Mouse (Mus musculus): ENCODE measurements around the gene Zbtb9. TPM values are rescaled to one million over a fixed set of nuclear protein-coding genes. Genes with fewer than 3 reads are reported as not detected.

The Zbtb9 gene
- total RNA-seq, 1 experiment, result 8.2 TPM

- no peak for DNase-seq (ENCODE audit: low read depth, low spot score)
- in situ Hi-C loops (cut with MboI; ENCODE audit: low sequenced_read_pairs in 2 of 2, unreplicated experiment in 2 of 2), result no loop called here
- H3K4me3 ChIP-seq (ENCODE audit: insufficient read depth in 1 of 2, low read depth in 1 of 2, low read length in 2 of 2, poor library complexity in 1 of 2, severe bottlenecking in 1 of 2), result peak overlapping the region in 1 of 2 experiments; percentile 44; a peak in 2 of 4 replicates
- H3K36me3 ChIP-seq (ENCODE audit: control insufficient read depth, insufficient read depth, low read length, poor library complexity, severe bottlenecking), result no peaks in the 10 kb centered on the region
- peak overlapping the region; percentile 71; the same call in 1 of the 2 replicates for H3K9ac ChIP-seq (ENCODE audit: insufficient read depth, low read depth, low read length, poor library complexity, severe bottlenecking)
- peak overlapping the region; percentile 88 for H3K27ac ChIP-seq (ENCODE audit: insufficient read depth, low read depth, low read length, poor library complexity, severe bottlenecking)
- TF ChIP-seq ZC3H11A (IDR thresholded peaks at IDR 0.05; ENCODE audit: borderline replicate concordance, low read depth, low read length) (0 out of 2 replicates have a peak, but pooled peaks have one; percentile 16), CHD2 (IDR thresholded peaks at IDR 0.05; ENCODE audit: low read depth, low read length) (no peak)
- peaks cover 7 to 49% of the 10 kb centered on the region in 2 experiments; a peak in 3 of 4 replicates for H3K4me1 ChIP-seq (ENCODE audit: control insufficient read depth in 2 of 2, insufficient read depth in 2 of 2, low read length in 2 of 2, poor library complexity in 1 of 2)
- H3K9me3 ChIP-seq (ENCODE audit: control insufficient read depth, insufficient read depth, low read depth, low read length), result no peaks in the 10 kb centered on the region
Observed at GRCm38 (mm10) chr17:27047762-27048444, 74.9 kb downstream of the Zbtb9 start.

GRCm38 (mm10) chr17:27048445-27049239 is 75.7 kb downstream of the Zbtb9 start:
- no peak for DNase-seq (ENCODE audit: low read depth, low spot score)
- Histone ChIP-seq H3K9me3 (ENCODE audit: control insufficient read depth, insufficient read depth, low read depth, low read length) (no peaks in the 10 kb centered on the region), H3K9ac (ENCODE audit: insufficient read depth, low read depth, low read length, poor library complexity, severe bottlenecking) (peak overlapping the region; percentile 71; the same call in 1 of the 2 replicates), H3K27ac (ENCODE audit: insufficient read depth, low read depth, low read length, poor library complexity, severe bottlenecking) (peak overlapping the region; percentile 88), H3K36me3 (ENCODE audit: control insufficient read depth, insufficient read depth, low read length, poor library complexity, severe bottlenecking) (no peaks in the 10 kb centered on the region), H3K4me3 (ENCODE audit: insufficient read depth in 1 of 2, low read depth in 1 of 2, low read length in 2 of 2, poor library complexity in 1 of 2, severe bottlenecking in 1 of 2) (peak overlapping the region in 1 of 2 experiments; percentile 44; a peak in 2 of 4 replicates), H3K4me1 (ENCODE audit: control insufficient read depth in 2 of 2, insufficient read depth in 2 of 2, low read length in 2 of 2, poor library complexity in 1 of 2) (peaks cover 7 to 51% of the 10 kb centered on the region in 2 experiments; a peak in 3 of 4 replicates)
- in situ Hi-C loops (cut with MboI; ENCODE audit: low sequenced_read_pairs in 2 of 2, unreplicated experiment in 2 of 2), result no loop called here
- TF ChIP-seq HCFC1 (IDR thresholded peaks at IDR 0.05; ENCODE audit: borderline replicate concordance, insufficient read depth, low read length) (no peak), ZC3H11A (IDR thresholded peaks at IDR 0.05; ENCODE audit: borderline replicate concordance, low read depth, low read length) (no peak), ZNF384 (IDR thresholded peaks at IDR 0.05; ENCODE audit: low read depth, low read length) (no peak), CHD2 (IDR thresholded peaks at IDR 0.05; ENCODE audit: low read depth, low read length) (no peak), MAFK (IDR thresholded peaks at IDR 0.05; ENCODE audit: insufficient read depth, low read depth, low read length) (no peak)

- Histone ChIP-seq H3K27ac (ENCODE audit: insufficient read depth, low read depth, low read length, poor library complexity, severe bottlenecking) (peak overlapping the region; percentile 27; the same call in 1 of the 2 replicates), H3K36me3 (ENCODE audit: control insufficient read depth, insufficient read depth, low read length, poor library complexity, severe bottlenecking) (no peaks in the 10 kb centered on the region), H3K9ac (ENCODE audit: insufficient read depth, low read depth, low read length, poor library complexity, severe bottlenecking) (peak overlapping the region; percentile 42; the same call in 1 of the 2 replicates), H3K4me3 (ENCODE audit: insufficient read depth in 1 of 2, low read depth in 1 of 2, low read length in 2 of 2, poor library complexity in 1 of 2, severe bottlenecking in 1 of 2) (no peak overlapping the region), H3K4me1 (ENCODE audit: control insufficient read depth in 2 of 2, insufficient read depth in 2 of 2, low read length in 2 of 2, poor library complexity in 1 of 2) (peaks cover 7 to 40% of the 10 kb centered on the region in 2 experiments; a peak in 3 of 4 replicates), H3K9me3 (ENCODE audit: control insufficient read depth, insufficient read depth, low read depth, low read length) (no peaks in the 10 kb centered on the region)
- in situ Hi-C loops (cut with MboI; ENCODE audit: low sequenced_read_pairs in 2 of 2, unreplicated experiment in 2 of 2), result no loop called here
- TF ChIP-seq MAFK (IDR thresholded peaks at IDR 0.05; ENCODE audit: insufficient read depth, low read depth, low read length), result no peak
- no peak for TF ChIP-seq CHD2 (IDR thresholded peaks at IDR 0.05; ENCODE audit: low read depth, low read length)
- no peak for TF ChIP-seq ZNF384 (IDR thresholded peaks at IDR 0.05; ENCODE audit: low read depth, low read length)
- TF ChIP-seq HCFC1 (IDR thresholded peaks at IDR 0.05; ENCODE audit: borderline replicate concordance, insufficient read depth, low read length), result no peak
- no peak for TF ChIP-seq ZC3H11A (IDR thresholded peaks at IDR 0.05; ENCODE audit: borderline replicate concordance, low read depth, low read length)
- no peak for DNase-seq (ENCODE audit: low read depth, low spot score)
Observed at GRCm38 (mm10) chr17:27050853-27051252, 77.9 kb downstream of the Zbtb9 start.

- Histone ChIP-seq H3K4me3 (ENCODE audit: insufficient read depth in 1 of 2, low read depth in 1 of 2, low read length in 2 of 2, poor library complexity in 1 of 2, severe bottlenecking in 1 of 2) (peak overlapping the region in 1 of 2 experiments; percentile 58; a peak in 2 of 4 replicates), H3K9me3 (ENCODE audit: control insufficient read depth, insufficient read depth, low read depth, low read length) (no peaks in the 10 kb centered on the region), H3K4me1 (ENCODE audit: control insufficient read depth in 2 of 2, insufficient read depth in 2 of 2, low read length in 2 of 2, poor library complexity in 1 of 2) (peaks cover 7 to 40% of the 10 kb centered on the region in 2 experiments; a peak in 3 of 4 replicates), H3K36me3 (ENCODE audit: control insufficient read depth, insufficient read depth, low read length, poor library complexity, severe bottlenecking) (no peaks in the 10 kb centered on the region), H3K9ac (ENCODE audit: insufficient read depth, low read depth, low read length, poor library complexity, severe bottlenecking) (peak overlapping the region; percentile 42; the same call in 1 of the 2 replicates), H3K27ac (ENCODE audit: insufficient read depth, low read depth, low read length, poor library complexity, severe bottlenecking) (peak overlapping the region; percentile 37; the same call in 1 of the 2 replicates)
- no peak for DNase-seq (ENCODE audit: low read depth, low spot score)
- in situ Hi-C loops (cut with MboI; ENCODE audit: low sequenced_read_pairs in 2 of 2, unreplicated experiment in 2 of 2), result no loop called here
- TF ChIP-seq CHD2 (IDR thresholded peaks at IDR 0.05; ENCODE audit: low read depth, low read length), result no peak
- TF ChIP-seq ZC3H11A (IDR thresholded peaks at IDR 0.05; ENCODE audit: borderline replicate concordance, low read depth, low read length), result no peak
- TF ChIP-seq HCFC1 (IDR thresholded peaks at IDR 0.05; ENCODE audit: borderline replicate concordance, insufficient read depth, low read length), result no peak
- TF ChIP-seq MAFK (IDR thresholded peaks at IDR 0.05; ENCODE audit: insufficient read depth, low read depth, low read length), result no peak
- no peak for TF ChIP-seq ZNF384 (IDR thresholded peaks at IDR 0.05; ENCODE audit: low read depth, low read length)
Observed at GRCm38 (mm10) chr17:27051514-27051913, 78.5 kb downstream of the Zbtb9 start.

Data from ES-E14 (cell line).